Mouse (Mus musculus) limb, embryonic 14.5 days (tissue): Measurements from ENCODE around the gene Arfgef3. TPM values are rescaled to one million over a fixed set of nuclear protein-coding genes. Genes with fewer than 3 reads are reported as not detected.

Experiments used
- ATAC-seq: fragments of 200-750 bp; cut with Nextera tagmentation; 2 replicates; pipeline ENCODE4 v1.8.0; 2017; ENCODE audit warnings: low read depth, moderate number of reproducible peaks, moderate TSS enrichment; ENCODE audit not compliant: low FRiP score
- DNase-seq: peaks from one replicate; pipeline ENCODE4 v3.0.0-alpha.2; 2015; ENCODE audit warnings: low spot score
- H3K27ac ChIP-seq: fragments of 300-500 bp; sonication (generic); replicated peaks from 2 replicates; pipeline ENCODE4 v1.5.1; 2014; ENCODE audit warnings: low read depth, mild to moderate bottlenecking, low read length, moderate library complexity, mixed read lengths
- H3K27me3 ChIP-seq: fragments of 300-500 bp; sonication (generic); 2 replicates; pipeline ENCODE4 v1.6.1; 2014; ENCODE audit warnings: low read length, mixed read lengths; ENCODE audit not compliant: control insufficient read depth, insufficient read depth
- H3K36me3 ChIP-seq: fragments of 300-500 bp; sonication (generic); 2 replicates; pipeline ENCODE4 v1.6.1; 2014; ENCODE audit warnings: mild to moderate bottlenecking, low read length, moderate library complexity, mixed read lengths; ENCODE audit not compliant: control insufficient read depth, insufficient read depth
- H3K4me1 ChIP-seq: fragments of 300-500 bp; sonication (generic); 2 replicates; pipeline ENCODE4 v1.6.1; 2014; ENCODE audit warnings: antibody characterized with exemption, low read length, mixed read lengths; ENCODE audit not compliant: control insufficient read depth, insufficient read depth
- H3K4me2 ChIP-seq: fragments of 300-500 bp; sonication (generic); replicated peaks from 2 replicates; pipeline ENCODE4 v1.6.1; 2014; ENCODE audit warnings: low read depth, mild to moderate bottlenecking, low read length, moderate library complexity; ENCODE audit not compliant: severe bottlenecking
- H3K4me3 ChIP-seq: fragments of 300-500 bp; sonication (generic); replicated peaks from 2 replicates; pipeline ENCODE4 v1.5.1; 2014; ENCODE audit warnings: low read length
- H3K9ac ChIP-seq: fragments of 300-500 bp; sonication (generic); 2 replicates; pipeline ENCODE4 v1.6.1; 2014; ENCODE audit warnings: mild to moderate bottlenecking, low read depth, low read length, moderate library complexity; ENCODE audit not compliant: severe bottlenecking
- H3K9me3 ChIP-seq: fragments of 300-500 bp; sonication (generic); 2 replicates; pipeline ENCODE4 v1.6.1; 2016; ENCODE audit warnings: low read length; ENCODE audit not compliant: control insufficient read depth
- POLR2A ChIP-seq: fragments of 200-500 bp; IDR thresholded peaks from 2 replicates; pipeline ENCODE4 v1.8.0; 2012; ENCODE audit warnings: inconsistent platforms, mild to moderate bottlenecking, moderate library complexity, borderline replicate concordance; ENCODE audit not compliant: insufficient read depth, insufficient read length; ENCODE audit errors: extremely low read depth
- WGBS: fragments of 180-500 bp; shearing (Covaris S2); extraction: QIAGEN DNeasy Blood & Tissue Kit; methylation state at CpG from one replicate; pipeline ENCODE4 v1.1.7; 2014; 5-methylcytosine and 5-hydroxymethylcytosine counted together
- polyA plus RNA-seq, 2 experiments: library from polyadenylated mRNA; depleted of rRNA in 1 of 2; stranded (reverse) in 1 of 2; unstranded in 1 of 2; fragments of >200 nt; fragmentation: Nextera tagmentation in 1 of 2; extraction: Ambion mirVana in 1 of 2; gene quantifications; 2 replicates each; pipeline versions ENCODE4 v1.2.1 to v1.2.3; 2012 to 2014

The Arfgef3 gene
- polyA plus RNA-seq, 2 experiments, result 0.87 to 1.0 TPM

DNA sequence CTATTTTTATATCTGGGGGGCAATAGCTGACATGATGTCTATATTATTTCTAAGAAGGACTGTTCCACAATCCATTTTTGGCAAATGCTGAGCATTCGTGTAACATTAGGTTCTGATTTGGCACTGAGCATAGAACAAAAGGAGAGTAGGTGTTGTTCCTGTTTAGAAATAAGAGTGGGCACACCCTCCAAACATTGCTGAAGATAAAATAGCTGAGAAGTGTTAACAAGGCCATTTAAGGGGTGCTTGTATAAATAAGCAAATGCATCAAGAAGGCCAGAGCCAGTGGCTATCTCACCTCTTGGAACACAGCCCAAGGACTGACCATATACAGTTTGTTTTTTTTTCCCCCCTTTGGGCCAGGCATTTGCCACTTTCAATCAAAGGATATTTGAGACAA lies 35.1 kb downstream of the Arfgef3 start:
- peaks cover 6% of the 10 kb centered on the region; the same call in 1 of the 2 replicates for H3K4me1 ChIP-seq
- no peak overlapping the region for H3K27ac ChIP-seq
- H3K9ac ChIP-seq, result no peak overlapping the region
- DNase-seq (no peak), ATAC-seq (no peak)
- no peak overlapping the region for H3K4me2 ChIP-seq
- H3K9me3 ChIP-seq, result no peaks in the 10 kb centered on the region
- no peaks in the 10 kb centered on the region for H3K36me3 ChIP-seq
- H3K4me3 ChIP-seq, result no peak overlapping the region
- TF ChIP-seq POLR2A, result no peak
- no peaks in the 10 kb centered on the region for H3K27me3 ChIP-seq
- WGBS, result 81% methylated on average over 1 of the region's 1 CpGs

DNA sequence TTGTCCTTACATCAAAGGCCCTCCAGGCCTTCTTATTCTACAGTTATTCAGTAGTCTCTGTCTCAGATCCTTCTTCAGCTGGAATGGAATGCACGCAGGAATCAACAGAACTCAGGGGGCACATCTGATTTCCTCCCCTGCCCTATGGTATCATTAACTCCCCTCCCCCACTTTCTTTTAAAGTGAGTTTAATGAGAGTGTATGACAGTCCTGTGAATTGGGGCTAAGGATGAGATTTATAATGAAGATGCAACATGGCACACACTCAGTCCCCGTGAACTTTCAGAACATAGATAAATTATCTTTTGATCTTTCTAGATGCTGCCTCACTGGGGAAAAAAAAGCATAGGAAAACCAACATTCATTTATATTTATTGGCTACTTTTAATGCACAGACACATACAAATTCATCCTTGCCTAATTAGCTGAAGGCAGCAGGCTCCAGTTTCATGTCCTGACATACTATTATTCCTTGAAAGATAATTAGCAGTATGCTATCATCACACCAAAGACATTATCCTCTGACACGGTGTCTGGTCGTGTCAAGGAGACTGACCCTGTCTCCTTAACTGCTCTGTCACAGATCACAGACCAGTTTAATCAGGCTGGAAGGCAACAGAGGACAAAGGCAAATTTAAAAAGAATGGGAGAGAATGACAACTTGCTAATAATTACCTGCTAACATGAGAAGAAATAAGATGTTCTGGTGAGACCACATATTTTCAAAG lies 39.2 kb downstream of the Arfgef3 start:
- DNase-seq, result no peak
- Histone ChIP-seq H3K9ac (no peak overlapping the region), H3K4me3 (no peak overlapping the region), H3K9me3 (no peaks in the 10 kb centered on the region), H3K36me3 (no peaks in the 10 kb centered on the region), H3K27ac (no peak overlapping the region), H3K4me1 (no peaks in the 10 kb centered on the region), H3K4me2 (no peak overlapping the region), H3K27me3 (no peaks in the 10 kb centered on the region)
- no peak for TF ChIP-seq POLR2A
- WGBS, result 52% methylated on average over 4 of the region's 4 CpGs
- ATAC-seq, result no peak

DNA sequence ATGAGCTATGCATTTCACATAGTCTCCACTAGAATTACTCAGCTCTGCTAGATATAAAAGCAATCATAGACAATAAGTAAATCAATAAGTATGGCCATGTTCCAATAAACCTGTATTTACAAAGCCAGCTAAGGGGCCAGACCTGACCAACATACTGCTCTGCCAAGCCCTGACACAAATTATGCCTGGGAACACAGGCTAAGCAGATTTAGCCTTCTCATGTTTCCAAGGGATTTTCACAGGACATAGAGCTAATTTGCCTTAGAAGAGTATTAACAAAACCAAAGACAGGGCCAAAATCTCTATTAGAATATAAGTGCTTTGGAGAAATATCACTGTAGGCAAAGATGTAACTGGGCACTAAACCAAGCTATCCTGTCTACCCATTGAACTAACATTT lies 42.2 kb downstream of the Arfgef3 start:
- no peaks in the 10 kb centered on the region for H3K9me3 ChIP-seq
- ATAC-seq, result no peak
- no peak overlapping the region for H3K9ac ChIP-seq
- H3K27ac ChIP-seq, result no peak overlapping the region
- no peak for DNase-seq
- no peak for TF ChIP-seq POLR2A
- no peak overlapping the region for H3K4me3 ChIP-seq
- H3K27me3 ChIP-seq, result no peaks in the 10 kb centered on the region
- no peak overlapping the region for H3K4me2 ChIP-seq
- no peaks in the 10 kb centered on the region for H3K36me3 ChIP-seq
- no peaks in the 10 kb centered on the region for H3K4me1 ChIP-seq

DNA sequence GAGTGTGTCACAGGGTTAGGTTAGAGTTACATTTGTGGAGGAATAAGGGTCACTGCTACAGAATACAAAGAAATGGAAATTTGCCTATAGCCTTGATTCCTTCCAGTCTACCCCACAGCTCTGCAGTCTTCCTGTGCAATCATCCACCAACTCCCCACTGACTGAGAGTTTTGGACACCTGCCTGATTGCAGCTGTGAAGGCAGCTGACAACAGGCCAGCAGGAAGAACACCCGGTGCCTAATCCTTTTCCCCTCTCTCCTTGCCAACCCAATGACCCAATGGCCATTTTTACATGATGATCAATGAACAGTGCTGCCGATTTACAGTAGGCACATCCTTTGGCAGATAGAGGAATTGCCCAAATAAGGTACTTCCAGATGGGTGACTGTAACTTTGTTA lies 43.6 kb downstream of the Arfgef3 start:
- ATAC-seq (no peak), DNase-seq (no peak)
- H3K36me3 ChIP-seq, result no peaks in the 10 kb centered on the region
- no peak overlapping the region for H3K4me3 ChIP-seq
- H3K27ac ChIP-seq, result no peak overlapping the region
- H3K4me2 ChIP-seq, result no peak overlapping the region
- H3K4me1 ChIP-seq, result no peaks in the 10 kb centered on the region
- no peak overlapping the region for H3K9ac ChIP-seq
- no peaks in the 10 kb centered on the region for H3K27me3 ChIP-seq
- no peak for TF ChIP-seq POLR2A
- H3K9me3 ChIP-seq, result no peaks in the 10 kb centered on the region
- 80% methylated on average over 2 of the region's 2 CpGs for WGBS

DNA sequence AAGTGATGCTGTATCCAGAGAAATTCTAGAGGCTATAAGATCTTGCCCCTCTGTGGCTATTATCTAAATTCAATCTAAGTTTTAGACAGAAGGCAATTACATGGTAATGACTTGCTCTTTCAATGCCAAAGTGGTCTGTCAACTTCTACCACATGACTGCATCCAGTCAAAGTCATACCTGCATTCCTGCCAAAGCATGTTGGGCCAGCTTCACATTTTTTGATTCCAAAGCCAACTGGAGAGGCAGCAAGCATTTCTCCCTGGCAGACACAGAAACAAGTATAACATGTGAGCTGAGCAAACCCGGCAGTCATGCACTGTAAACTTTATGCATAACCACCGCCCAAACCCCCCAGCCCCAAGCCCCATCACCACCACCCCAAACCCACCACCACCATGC lies 44.6 kb downstream of the Arfgef3 start:
- Histone ChIP-seq H3K4me2 (no peak overlapping the region), H3K4me3 (no peak overlapping the region), H3K9me3 (no peaks in the 10 kb centered on the region), H3K27ac (no peak overlapping the region), H3K9ac (no peak overlapping the region), H3K4me1 (no peaks in the 10 kb centered on the region), H3K36me3 (no peaks in the 10 kb centered on the region), H3K27me3 (no peaks in the 10 kb centered on the region)
- ATAC-seq, result no peak
- 93% methylated on average over 2 of the region's 2 CpGs for WGBS
- DNase-seq, result no peak
- no peak for TF ChIP-seq POLR2A

DNA sequence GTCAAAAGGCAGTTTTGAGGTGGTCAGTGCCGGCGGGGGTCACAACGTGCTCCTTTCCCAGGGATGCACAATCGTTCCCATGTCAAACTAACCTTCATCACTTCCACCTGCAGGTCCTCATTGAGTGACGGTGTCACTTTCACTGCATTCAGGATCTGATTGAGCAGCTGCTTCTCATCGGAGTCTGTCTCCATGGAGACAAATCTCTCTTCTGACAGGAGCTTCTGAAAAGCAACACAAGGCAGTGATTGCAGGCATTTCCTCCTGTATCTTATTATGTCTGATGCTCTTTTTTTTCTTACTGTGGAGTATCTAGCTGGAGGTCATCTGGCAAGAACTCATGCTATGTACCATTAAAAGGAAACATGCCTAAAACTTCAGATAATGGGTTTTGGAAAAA lies 47.3 kb downstream of the Arfgef3 start:
- H3K27me3 ChIP-seq, result no peaks in the 10 kb centered on the region
- no peak overlapping the region for H3K27ac ChIP-seq
- no peaks in the 10 kb centered on the region for H3K9me3 ChIP-seq
- no peak overlapping the region for H3K4me2 ChIP-seq
- 69% methylated on average over 6 of the region's 6 CpGs for WGBS
- H3K4me1 ChIP-seq, result no peaks in the 10 kb centered on the region
- no peaks in the 10 kb centered on the region for H3K36me3 ChIP-seq
- TF ChIP-seq POLR2A, result no peak
- DNase-seq (no peak), ATAC-seq (no peak)
- no peak overlapping the region for H3K4me3 ChIP-seq
- H3K9ac ChIP-seq, result no peak overlapping the region
